Mouse (Mus musculus) kidney, embryonic 14.5 days (tissue): ENCODE measurements around the gene Skiv2l. TPM values are rescaled to one million over a fixed set of nuclear protein-coding genes. Genes with fewer than 3 reads are reported as not detected.
"Not testable (repeated sequence)": the region's sequence is repeated elsewhere in the genome, so short reads cannot be mapped to it uniquely, and the experiment has no call there.

Experiments
- ATAC-seq: fragments of 200-750 bp; cut with Nextera tagmentation; 2 replicates; pipeline ENCODE4 v1.8.0; 2017; ENCODE audit warnings: moderate number of reproducible peaks, mild to moderate bottlenecking, moderate TSS enrichment, moderate library complexity; ENCODE audit not compliant: low FRiP score, low TSS enrichment
- H3K27ac ChIP-seq: fragments of 300-500 bp; sonication (generic); 2 replicates; pipeline ENCODE4 v1.5.1; 2014; ENCODE audit warnings: low read depth, mild to moderate bottlenecking, low read length, moderate library complexity, mixed read lengths
- H3K27me3 ChIP-seq: fragments of 300-500 bp; sonication (generic); 2 replicates; pipeline ENCODE4 v1.6.1; 2014; ENCODE audit warnings: mild to moderate bottlenecking, low read length; ENCODE audit not compliant: control insufficient read depth, insufficient read depth
- H3K36me3 ChIP-seq: fragments of 300-500 bp; sonication (generic); 2 replicates; pipeline ENCODE4 v1.6.1; 2014; ENCODE audit warnings: low read length, mixed read lengths; ENCODE audit not compliant: control insufficient read depth, insufficient read depth
- H3K4me1 ChIP-seq: fragments of 300-500 bp; sonication (generic); 2 replicates; pipeline ENCODE4 v1.6.1; 2014; ENCODE audit warnings: low read length, mixed read lengths; ENCODE audit not compliant: control insufficient read depth, insufficient read depth
- H3K4me2 ChIP-seq: fragments of 300-500 bp; sonication (generic); replicated peaks from 2 replicates; pipeline ENCODE4 v1.6.1; 2014; ENCODE audit warnings: low read depth, mild to moderate bottlenecking, low read length
- H3K4me3 ChIP-seq: fragments of 300-500 bp; sonication (generic); 2 replicates; pipeline ENCODE4 v1.5.1; 2014; ENCODE audit warnings: mild to moderate bottlenecking, low read length
- H3K9ac ChIP-seq: fragments of 300-500 bp; sonication (generic); 2 replicates; pipeline ENCODE4 v1.6.1; 2014; ENCODE audit warnings: low read depth, mild to moderate bottlenecking, low read length, moderate library complexity
- H3K9me3 ChIP-seq: fragments of 300-500 bp; sonication (generic); 2 replicates; pipeline ENCODE4 v1.6.1; 2016; ENCODE audit warnings: low read length; ENCODE audit not compliant: control insufficient read depth
- whole genome bisulfite sequencing: fragments of 180-500 bp; shearing (Covaris S2); extraction: QIAGEN DNeasy Blood & Tissue Kit; methylation state at CpG from one replicate; pipeline ENCODE4 v1.1.7; 2014; 5-methylcytosine and 5-hydroxymethylcytosine counted together
- polyA plus RNA-seq: library from polyadenylated mRNA; unstranded; fragments of >200 nt; fragmentation: Nextera tagmentation; extraction: Ambion mirVana; gene quantifications from 2 replicates; pipeline ENCODE4 v1.2.1, GENCODE M21; 2014

Skiv2l gene
- polyA plus RNA-seq, 1 experiment from 2014 or later, result 45.9 TPM

DNA sequence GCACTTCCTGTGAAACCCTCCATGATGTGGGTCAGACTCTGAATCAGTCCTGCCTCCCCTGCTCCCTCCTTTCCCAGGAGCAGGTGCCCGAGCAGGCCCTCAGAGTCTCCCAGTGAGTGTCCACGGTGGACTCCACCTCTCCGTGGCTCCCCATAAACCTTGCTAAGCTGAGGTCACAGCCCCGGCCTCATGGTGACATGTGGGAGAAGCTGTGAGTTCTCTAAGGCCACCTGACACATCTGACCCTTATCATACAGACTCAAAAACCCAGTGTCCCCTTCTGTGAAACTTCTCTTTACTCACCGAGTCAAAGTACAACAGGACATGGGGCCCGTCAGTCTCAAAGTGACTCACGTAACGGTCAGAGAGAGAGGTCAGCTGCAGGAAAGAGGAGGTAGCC lies 39.2 kb downstream of the Skiv2l start:
- H3K4me2 ChIP-seq, H3K27ac ChIP-seq, H3K4me3 ChIP-seq, H3K36me3 ChIP-seq, H3K4me1 ChIP-seq, ATAC-seq, H3K9ac ChIP-seq, H3K27me3 ChIP-seq, H3K9me3 ChIP-seq: not testable (repeated sequence)
- 72% methylated on average over 8 of the region's 8 CpGs for WGBS

DNA sequence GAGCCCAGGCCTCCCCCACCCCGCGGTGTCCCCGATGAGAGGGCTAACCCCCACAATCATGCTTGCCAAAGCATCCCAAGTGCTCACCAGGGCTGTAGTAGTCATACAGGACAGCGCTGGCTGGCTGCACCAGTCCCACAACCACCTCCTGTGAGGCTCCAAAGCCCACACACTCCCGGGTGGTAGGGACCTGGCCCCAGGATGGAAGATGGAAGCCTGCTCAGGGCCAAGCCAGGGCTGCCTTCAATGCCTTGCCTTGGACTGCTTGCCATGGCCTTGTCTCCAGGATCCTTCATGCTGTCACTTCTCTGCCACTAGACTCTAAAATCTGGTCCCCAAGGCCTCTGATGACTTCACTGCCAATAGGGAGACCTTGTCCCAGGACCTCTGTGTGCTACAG lies 39.6 kb downstream of the Skiv2l start:
- 85% methylated on average over 5 of the region's 5 CpGs for WGBS
- H3K4me1 ChIP-seq, H3K27ac ChIP-seq, H3K27me3 ChIP-seq, H3K9ac ChIP-seq, ATAC-seq, H3K9me3 ChIP-seq, H3K36me3 ChIP-seq, H3K4me2 ChIP-seq, H3K4me3 ChIP-seq: not testable (repeated sequence)

DNA sequence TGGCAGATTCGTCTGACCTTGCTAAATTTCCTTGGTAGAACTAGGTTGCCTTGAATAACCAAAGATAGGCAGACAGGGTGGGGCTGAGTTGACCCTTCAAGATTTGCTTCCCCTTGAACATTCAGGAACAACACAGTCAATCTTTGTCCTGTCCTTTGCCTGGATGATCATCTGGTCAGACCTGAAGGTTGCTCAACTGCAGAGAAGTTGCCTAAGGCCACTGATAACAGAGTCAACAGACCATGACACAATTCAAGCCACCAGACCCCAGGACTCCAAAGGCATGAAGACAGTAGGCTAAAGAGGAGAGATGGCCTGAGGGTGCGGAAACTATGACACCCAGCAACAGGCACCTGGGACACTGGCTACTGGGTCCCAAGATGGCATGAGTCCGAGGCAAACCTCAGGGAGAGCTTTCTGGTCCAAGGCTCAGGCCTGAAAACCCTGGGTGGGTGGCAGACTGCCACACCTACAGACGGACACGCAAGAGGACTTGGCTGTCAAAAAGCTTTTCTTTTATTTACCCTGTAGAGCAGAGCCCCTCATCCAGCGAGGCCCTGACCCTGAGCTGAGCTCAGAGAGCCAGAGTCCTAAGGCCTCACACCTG lies 41.3 kb downstream of the Skiv2l start:
- H3K27me3 ChIP-seq, result no peaks in the 10 kb centered on the region
- H3K4me1 ChIP-seq, result no peaks in the 10 kb centered on the region
- H3K9me3 ChIP-seq, result 0 out of 2 replicates have a peak, but pooled peaks cover 4% of the 10 kb centered on the region
- no peak overlapping the region for H3K27ac ChIP-seq
- H3K36me3 ChIP-seq, result no peaks in the 10 kb centered on the region
- WGBS, result 82% methylated on average over 6 of the region's 6 CpGs
- no peak overlapping the region for H3K4me3 ChIP-seq
- ATAC-seq, result no peak
- H3K9ac ChIP-seq, result no peak overlapping the region
- no peak overlapping the region for H3K4me2 ChIP-seq

- H3K27me3 ChIP-seq, result no peaks in the 10 kb centered on the region
- no peaks in the 10 kb centered on the region for H3K4me1 ChIP-seq
- H3K4me3 ChIP-seq, result no peak overlapping the region
- no peak for ATAC-seq
- H3K36me3 ChIP-seq, result no peaks in the 10 kb centered on the region
- no peak overlapping the region for H3K4me2 ChIP-seq
- no peak overlapping the region for H3K9ac ChIP-seq
- H3K9me3 ChIP-seq, result 0 out of 2 replicates have a peak, but pooled peaks cover 4% of the 10 kb centered on the region
- H3K27ac ChIP-seq, result no peak overlapping the region
- 68% methylated on average over 3 of the region's 3 CpGs for WGBS
Measured at GRCm38 (mm10) chr17:34807176-34807575, 42.8 kb downstream of the Skiv2l start.

DNA sequence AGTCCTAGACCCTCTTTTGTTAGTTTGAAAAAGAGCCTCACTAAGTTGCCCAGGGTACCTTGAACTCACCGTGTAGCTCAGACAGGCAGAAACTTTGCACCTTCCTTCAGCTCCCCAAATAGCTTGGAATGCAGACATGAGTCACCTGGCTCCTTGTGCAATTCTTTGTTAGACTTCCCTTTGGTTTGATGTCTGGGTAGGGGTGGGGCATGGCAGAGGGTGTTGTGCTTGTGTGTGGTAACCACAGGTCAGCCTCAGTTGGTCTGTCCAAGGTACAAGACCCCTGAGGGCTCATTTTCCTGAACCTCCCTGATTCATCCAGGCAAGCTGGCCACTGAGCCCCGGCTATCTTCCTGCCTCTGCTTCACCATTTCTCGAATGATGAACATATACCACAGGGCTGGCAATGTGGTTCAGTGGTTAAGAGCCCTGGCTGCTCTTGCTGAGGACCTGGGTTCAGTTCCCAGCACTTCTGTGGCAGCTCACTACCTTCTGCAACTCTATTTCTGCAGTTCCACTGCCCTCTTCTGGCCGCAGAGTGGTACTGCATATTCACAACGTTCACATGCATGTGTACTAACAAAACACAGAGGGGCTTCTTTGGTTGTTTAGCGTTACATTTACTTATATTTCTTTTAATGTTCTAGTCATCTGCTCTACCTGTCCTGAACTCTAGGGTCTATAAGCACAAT lies 45.0 kb downstream of the Skiv2l start:
- Histone ChIP-seq H3K9ac (no peak overlapping the region), H3K4me1 (no peaks in the 10 kb centered on the region), H3K4me2 (no peak overlapping the region), H3K36me3 (no peaks in the 10 kb centered on the region), H3K27ac (no peak overlapping the region), H3K9me3 (0 out of 2 replicates have a peak, but pooled peaks cover 4% of the 10 kb centered on the region), H3K4me3 (no peak overlapping the region), H3K27me3 (no peaks in the 10 kb centered on the region)
- no peak for ATAC-seq
- 78% methylated on average over 6 of the region's 6 CpGs for WGBS

- H3K9me3 ChIP-seq, H3K4me3 ChIP-seq, H3K9ac ChIP-seq, H3K27ac ChIP-seq, H3K4me2 ChIP-seq, H3K36me3 ChIP-seq, H3K27me3 ChIP-seq, ATAC-seq, H3K4me1 ChIP-seq: not testable (repeated sequence)
- 91% methylated on average over 5 of the region's 6 CpGs for WGBS
Measured at GRCm38 (mm10) chr17:34804301-34804700, 45.7 kb downstream of the Skiv2l start, which contains the start of gene Cyp21a1. Gene Cyp21a1 (minus strand): TSS chr17:34804561.

DNA sequence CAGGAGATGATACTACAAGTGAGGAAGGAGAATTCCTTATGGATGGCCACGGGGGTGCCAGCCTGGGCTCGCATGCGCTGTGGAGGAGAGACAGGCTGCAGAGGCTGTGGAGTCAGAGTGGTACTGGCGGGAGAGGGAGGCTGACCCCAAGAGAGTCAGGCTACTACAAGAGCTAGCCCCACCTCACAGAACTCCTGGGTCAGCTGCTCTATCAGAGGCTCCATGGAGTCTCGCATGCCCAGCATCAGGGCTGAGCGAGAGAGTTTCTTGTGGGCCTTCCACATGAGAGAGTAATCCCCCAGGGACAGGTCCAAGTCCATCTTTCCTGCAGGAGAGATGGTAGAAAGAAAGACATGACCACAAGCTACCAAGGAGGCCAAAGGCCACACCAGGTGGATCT lies 46.6 kb downstream of the Skiv2l start:
- ATAC-seq, H3K27ac ChIP-seq, H3K27me3 ChIP-seq, H3K9ac ChIP-seq, H3K4me3 ChIP-seq, H3K36me3 ChIP-seq, H3K4me1 ChIP-seq, H3K9me3 ChIP-seq, H3K4me2 ChIP-seq: not testable (repeated sequence)
- 97% methylated on average over 6 of the region's 6 CpGs for WGBS

DNA sequence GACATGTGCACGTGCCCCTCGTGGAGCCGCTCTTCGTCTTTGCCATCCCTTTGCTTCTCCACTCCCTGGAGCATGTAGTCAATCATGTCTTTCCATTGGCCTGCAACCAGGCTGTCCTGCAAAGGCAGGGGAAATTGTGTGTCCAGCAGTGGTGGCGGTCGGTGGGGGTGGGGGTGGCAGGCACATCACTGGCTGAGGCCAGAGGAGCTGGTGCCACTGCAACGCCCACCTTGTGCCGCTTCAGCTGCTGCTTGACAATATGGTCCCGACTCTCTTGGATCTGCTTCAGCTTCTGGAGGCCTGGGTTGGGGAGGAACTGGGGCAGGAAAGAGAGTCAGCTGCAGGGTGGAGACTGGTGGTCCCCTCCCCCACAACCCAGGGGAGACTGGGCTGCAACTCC lies 47.3 kb downstream of the Skiv2l start:
- not testable (repeated sequence) for H3K4me3 ChIP-seq, ATAC-seq, H3K27ac ChIP-seq, H3K9me3 ChIP-seq, H3K9ac ChIP-seq, H3K4me1 ChIP-seq, H3K27me3 ChIP-seq, H3K36me3 ChIP-seq, H3K4me2 ChIP-seq
- WGBS, result 92% methylated on average over 9 of the region's 9 CpGs

DNA sequence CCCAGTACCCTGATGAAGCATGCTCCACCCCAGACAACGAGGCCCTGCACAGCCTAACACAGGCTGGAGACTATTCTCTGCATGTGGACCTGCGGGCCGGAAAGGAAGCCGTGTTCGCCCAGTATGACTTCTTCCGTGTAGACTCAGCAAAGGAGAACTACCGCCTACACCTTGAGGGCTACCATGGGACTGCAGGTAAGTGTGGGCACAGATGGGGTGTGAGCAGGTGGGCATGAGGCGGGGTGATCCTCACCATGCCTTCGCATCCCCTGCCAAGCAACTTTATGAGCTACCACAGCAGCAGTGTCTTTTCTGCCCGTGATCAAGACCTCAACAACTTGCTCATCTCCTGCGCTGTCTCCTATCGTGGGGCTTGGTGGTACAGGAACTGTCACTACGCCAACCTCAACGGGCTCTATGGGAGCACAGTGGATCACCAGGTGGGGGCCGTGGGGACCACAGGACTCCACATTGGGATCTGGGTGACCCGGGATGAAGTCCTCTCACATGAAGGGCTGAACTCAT lies 49.2 kb downstream of the Skiv2l start:
- H3K27me3 ChIP-seq, H3K27ac ChIP-seq, H3K9ac ChIP-seq, H3K36me3 ChIP-seq, H3K4me1 ChIP-seq, H3K4me2 ChIP-seq, H3K4me3 ChIP-seq, H3K9me3 ChIP-seq: not testable (repeated sequence)
- ATAC-seq, result 0 out of 2 replicates have a peak, but pooled peaks have one; percentile 9
- 95% methylated on average over 16 of the region's 16 CpGs for WGBS
